Mouse (Mus musculus) bone marrow macrophage, adult 2 months (primary cell): ENCODE data around the gene Stk11ip.

Experiments
- CTCF ChIP-seq: IDR thresholded peaks from 2 replicates; pipeline ENCODE4 v1.5.1; 2012; ENCODE audit warnings: low read depth, mild to moderate bottlenecking, low read length, moderate library complexity
- POLR2A ChIP-seq: IDR thresholded peaks from 2 replicates; pipeline ENCODE4 v1.6.1; 2012; ENCODE audit warnings: mild to moderate bottlenecking, low read depth, low read length, borderline replicate concordance

GRCm38 (mm10) chr1:75492579-75493170 lies 28.7 kb upstream of the Stk11ip start:
- no peak for TF ChIP-seq POLR2A
- TF ChIP-seq CTCF = no peak
